Mouse (Mus musculus): ENCODE results near the gene Pkp4.

The Pkp4 gene

DNA sequence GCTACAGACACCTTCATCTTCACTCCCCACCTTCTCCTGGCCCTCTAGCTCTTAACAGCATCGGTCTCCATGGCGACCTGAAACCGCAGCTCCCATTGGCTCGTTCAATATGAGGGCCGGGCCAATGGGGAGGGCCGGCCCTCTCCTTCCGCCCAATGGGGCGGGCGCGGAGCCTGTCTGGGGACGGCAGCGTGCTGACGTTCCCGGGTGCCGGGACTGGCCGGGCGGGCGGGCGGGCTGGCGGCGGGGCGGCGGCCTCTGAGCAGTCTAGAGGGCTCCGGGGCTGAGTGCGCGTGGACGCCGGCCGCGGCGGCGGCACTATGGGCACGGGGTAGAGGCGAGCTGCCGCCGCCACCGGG, at the start of gene Pkp4, which contains the start of gene Ccdc148:
Pkp4 (plus strand) TSS at position 246 of the 359 bp plus-strand sequence.
Ccdc148 (minus strand) TSS at position 79 of the 359 bp plus-strand sequence.
- peak; percentile 82 for DNase-seq (ENCODE audit: low spot score)

DNA sequence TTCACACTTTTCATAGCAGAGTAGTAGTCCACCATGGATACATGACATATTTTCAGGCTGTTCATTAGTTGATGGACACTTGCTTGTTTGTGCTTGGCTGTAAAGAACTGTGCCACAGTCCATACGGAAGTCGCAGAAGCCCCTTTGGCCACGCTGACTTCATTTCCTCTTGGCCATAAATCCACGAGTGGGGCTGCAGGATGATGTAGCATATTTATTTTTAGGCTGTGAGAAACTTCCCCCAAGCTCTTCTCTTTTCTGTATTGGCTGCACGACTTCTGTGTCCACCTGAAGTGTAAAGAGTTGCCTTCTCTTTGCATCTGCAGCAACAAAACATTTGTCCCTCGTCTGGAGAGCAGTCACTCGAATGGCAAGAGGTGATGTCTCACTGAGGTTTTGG, 31.6 kb upstream of the Pkp4 start:
- DNase-seq (ENCODE audit: low spot score) = no peak

DNA sequence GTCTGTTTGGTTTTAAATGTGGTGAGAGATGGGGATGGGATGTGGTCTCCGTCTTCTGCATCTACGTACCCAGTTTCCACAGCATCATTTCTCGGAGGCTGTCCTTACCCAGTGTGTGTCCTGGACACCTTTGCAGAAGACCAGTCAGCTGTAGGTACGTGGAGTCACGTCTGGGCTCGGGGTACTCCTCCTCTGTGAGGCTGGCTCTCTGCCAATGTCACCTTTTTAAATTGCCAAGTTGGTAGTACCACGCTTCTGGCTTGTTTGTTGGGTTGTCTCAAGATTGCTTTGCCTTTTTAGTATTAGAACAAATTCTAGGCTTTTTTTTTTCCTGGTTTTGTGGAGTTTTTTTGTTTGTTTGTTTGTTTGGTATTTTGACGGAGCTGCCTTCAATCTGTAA, 30.8 kb upstream of the Pkp4 start:
- DNase-seq (ENCODE audit: low spot score) = no peak

DNA sequence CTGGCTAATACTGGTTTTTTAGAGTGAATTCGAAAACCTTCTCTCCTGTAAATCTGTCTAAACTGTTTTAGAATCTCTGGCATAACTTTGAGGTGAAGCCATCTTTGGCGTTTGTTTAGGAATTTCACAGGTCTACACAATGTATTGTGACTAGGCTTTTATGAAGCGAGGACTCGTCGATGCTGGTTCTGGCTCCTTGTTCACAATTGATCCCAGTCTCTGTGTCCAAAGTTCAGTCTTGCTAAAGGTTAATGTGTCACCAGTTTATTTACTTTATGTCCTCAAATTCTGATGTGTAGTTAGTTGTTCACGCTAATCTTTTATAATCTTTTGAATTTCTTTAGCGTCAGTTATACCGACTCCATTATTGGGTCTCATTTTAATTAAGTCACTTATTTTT, 29.6 kb upstream of the Pkp4 start:
- DNase-seq (ENCODE audit: low spot score) = no peak

DNA sequence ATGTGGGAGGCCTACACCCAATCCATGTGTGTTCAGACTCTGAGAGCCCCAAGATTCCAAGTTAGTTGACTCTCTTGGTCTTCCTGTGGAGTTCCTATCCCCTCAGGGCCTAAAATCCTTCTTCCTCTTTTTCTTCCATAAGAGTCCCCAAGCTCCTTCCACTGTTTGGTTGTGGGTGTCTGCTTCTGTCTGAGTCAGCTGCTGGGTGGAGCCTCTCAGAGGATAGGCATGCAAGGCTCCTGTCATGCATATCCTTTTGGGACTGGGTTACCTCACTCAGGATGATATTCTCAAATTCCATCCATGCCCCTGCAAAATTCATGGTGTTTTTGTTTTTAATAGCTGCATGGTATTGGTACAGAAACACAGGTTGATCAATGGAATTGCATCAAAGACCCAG, 5.2 kb upstream of the Pkp4 start:
- no peak for DNase-seq (ENCODE audit: low spot score)

DNA sequence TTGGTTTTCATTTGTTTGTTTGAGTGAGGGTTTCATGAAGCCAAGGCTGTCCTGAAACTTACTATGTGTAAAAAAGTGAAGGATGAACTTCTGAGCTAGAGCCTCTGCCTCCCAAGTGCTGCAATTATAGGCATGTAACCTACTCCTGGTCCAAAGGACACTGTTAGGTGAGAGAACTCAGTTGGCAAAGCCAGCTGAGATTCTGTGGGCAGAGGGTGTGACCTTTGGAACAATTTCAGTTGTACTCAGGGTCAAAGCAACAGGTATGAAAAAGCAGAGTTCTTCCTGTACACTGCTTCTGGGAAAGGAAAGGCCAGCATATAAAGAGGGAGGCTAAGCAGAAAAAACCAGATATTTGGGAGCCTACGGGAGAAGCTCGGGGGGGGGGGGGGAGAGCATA, 2.5 kb upstream of the Pkp4 start:
- no peak for DNase-seq (ENCODE audit: low spot score)

DNA sequence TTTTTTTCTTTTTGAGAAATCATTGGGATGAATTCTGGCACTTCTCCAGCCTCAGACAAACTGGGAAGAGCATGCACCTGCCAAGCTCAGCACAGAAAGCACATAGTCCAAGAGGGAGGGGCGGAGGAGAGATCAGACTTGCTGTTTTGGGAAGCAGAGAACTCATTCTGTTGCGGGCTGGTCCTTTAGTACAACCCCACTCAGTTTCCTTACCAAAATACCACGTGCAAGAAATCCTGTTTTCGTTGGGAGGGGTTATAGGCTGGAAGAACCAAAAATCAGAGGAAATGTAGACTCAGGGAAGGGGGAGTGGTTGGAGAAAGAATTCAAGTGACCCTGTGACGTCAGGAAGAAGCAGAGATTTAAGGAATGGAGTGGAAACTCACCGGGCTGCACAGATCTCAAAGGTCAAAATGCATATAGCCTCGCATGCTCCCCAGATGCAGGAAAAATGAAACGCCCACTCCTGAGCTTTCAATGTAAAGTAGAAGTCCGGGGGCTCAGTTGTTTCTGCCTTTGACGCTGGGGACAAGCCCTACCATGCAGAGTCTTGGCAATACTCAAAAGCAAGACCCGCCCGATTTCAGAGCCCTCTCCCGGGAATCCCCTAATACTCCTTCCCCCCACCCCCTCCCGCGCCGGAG, 567 bp upstream of the Pkp4 start:
- DNase-seq (ENCODE audit: low spot score) = no peak

DNA sequence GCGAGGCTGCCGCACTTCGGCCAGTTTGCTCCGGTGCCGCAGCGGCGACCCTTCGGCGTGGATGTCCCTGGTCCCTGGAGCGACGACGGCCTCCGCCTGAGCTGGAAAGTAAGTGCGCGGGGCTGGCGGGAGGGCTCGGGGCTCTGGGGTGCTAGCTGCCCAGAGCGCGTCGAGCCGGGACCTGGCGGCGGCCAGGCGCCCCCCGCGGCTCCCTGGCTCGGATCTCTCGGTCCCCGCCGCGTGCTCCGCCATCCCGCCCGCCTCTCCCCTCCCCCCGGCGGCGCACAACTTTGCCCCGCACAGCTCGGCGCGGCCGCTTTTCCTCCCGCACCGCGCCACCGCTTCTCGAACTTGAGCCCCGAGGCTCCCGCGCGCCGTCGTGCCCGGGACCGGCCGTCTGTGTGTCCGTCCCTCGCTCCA, 381 bp downstream of the Pkp4 start:
- peak; percentile 6 for DNase-seq (ENCODE audit: low spot score)

DNA sequence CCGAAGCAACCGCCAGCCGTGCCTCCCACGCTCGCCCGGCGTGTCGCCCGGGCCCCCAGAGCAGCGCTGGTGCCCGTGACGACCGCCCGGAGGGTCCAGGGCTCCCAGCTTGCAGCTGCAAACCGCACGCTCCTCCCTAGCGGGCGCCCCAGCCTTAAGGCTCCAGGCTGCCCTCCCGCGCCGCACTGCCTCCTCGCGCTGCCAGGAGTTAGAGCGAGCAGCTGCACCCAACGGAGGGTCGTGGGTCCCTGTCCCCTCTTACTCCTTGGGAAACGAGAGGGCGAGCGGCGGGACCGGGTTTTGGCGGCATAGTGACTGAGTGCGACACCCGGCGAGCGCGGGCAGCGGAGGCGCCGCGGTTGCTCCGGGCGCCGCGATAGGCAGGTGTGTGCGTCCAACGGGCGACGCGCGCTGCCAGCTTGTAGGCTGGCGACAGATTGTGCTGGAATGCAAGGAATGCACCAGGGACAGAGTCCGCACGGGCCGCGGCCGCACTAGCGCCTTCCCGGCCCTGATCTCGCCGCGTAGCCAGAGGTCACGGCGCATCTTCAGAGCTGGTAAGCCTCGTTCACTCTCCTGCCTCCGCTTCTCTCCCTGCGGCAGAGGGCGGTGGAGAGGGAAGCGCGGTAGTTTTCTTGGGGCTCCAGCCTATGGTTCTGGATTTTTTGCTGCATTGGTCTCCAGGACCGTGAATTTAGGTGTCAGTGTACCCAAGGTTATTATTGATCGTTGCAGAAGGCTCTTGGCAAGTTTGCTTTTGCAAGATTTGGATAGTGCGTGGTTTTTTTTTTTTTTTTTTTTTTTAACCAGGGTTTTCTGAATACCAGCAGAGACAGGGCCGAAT, 1.0 kb downstream of the Pkp4 start:
- peak; percentile 41 for DNase-seq (ENCODE audit: low spot score)

DNA sequence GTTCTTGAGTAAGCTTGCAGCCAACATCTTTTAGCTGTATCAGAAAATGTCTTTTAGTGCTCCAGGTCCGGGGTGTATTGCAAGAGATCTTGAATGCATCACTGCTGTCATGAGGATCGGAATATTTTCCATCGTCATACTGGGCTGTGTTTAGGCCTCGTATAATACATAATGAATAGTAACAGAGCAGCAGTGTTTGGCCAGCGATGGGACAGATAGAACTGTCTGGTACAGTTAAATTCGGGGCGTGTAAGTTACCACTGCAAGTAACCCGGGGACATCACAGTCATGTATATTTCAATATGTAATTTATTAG, 1.6 kb downstream of the Pkp4 start:
- DNase-seq (ENCODE audit: low spot score) = no peak

DNA sequence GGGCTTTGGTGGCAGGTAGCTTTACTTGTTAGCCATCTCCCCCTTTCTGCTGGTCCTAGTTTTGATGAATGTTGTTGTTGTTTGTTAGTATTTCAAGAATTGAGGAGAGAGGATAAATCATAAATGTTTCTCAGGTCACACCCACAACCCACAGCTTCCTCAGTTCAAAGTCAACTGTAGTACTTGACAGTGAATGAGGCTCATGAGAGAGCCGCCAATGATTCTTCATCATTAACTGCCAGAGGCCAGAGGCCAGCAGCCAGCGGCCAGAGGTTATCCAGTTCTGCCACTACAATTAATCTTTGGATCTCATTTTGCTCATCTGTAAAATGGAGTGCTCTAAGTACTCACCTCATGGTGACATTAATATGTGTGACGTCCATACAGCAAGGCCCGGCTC, 6.3 kb downstream of the Pkp4 start:
- no peak for DNase-seq (ENCODE audit: low spot score)

DNA sequence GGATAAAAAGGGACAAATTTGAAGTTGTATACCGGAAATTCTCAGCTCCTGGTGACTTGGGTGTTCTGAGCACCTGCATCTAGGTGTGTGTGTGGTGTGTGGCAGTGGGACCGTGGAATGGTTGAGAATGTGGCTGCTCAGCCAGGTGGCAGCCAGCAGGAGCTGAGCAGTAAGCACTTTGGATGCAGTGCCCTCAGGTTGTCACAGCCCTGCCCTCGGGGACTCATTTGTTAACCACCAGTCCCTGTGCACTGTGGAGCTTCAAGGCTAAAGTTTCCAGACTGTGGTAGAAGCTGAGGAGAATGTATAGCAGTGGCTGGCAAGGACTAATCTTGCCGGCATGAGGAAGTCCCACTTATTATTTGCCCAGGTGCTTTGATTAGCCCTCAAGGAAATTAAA, 7.2 kb downstream of the Pkp4 start:
- no peak for DNase-seq (ENCODE audit: low spot score)

DNA sequence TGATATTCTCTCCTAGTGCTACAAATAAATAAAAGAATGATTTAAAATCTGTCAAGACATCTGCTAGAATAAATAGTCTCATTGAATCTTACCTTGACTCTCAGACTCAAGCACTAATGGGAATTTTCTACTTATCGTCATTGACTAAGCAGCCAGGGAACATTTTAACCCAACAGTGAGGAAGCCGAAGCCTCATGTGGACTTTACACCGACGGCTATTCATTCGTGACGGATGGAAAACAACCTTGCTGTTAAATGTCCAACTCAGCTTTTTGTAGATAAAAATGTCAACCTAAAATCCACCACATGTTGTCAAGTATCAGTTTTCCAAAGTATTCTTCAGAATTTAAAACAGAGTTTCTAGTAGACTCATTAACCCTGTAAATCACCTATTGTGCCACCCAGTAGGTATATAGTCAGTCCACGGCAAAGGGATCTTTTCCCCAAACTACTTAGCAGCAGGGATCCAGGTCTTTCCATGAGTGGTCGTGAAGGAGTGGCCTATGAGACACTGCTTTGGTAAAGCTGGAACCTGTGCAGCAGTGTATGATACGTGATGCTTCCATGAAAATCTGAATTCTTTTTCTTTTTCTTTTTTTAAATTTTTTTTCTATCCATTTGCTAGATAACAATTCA, 9.0 kb downstream of the Pkp4 start:
- no peak for DNase-seq (ENCODE audit: low spot score)

DNA sequence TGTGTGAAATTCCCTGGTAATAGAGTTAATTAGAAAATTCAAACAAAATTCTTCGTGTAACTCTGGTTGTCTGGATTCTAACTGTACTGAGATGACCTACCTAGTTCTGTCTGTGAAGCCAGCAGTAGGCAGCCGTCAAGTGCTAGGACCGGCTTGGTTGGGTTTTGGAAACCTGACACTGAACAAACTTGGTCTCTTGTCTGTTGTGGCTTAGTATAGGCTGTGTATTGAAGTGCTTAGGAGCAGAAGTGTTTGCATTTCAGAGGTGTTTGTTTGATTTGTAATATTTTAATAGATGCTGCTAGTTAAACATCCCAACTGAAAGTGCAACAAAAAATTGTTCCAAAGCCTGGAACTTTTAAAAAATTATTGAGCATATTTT, 9.5 kb downstream of the Pkp4 start:
- no peak for DNase-seq (ENCODE audit: low spot score)

DNA sequence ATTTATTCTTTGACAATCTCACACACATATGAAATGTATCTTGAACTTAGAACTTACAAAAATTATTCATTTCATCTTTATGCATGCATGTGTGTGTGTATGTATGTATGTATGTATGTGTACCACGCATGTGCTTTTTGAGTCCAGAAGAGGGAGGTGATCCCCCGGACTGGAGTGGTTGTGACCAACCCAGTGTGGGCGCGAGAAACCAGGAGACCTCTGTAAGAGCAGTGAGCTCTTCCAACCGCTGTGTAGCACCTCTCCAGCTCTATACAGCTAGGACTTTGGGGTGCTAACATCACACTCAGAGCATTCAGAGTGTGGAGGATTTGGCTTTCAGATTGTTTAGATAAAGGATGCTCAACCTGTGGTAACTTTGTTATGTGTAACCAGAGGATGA, 9.9 kb downstream of the Pkp4 start:
- DNase-seq (ENCODE audit: low spot score) = no peak

DNA sequence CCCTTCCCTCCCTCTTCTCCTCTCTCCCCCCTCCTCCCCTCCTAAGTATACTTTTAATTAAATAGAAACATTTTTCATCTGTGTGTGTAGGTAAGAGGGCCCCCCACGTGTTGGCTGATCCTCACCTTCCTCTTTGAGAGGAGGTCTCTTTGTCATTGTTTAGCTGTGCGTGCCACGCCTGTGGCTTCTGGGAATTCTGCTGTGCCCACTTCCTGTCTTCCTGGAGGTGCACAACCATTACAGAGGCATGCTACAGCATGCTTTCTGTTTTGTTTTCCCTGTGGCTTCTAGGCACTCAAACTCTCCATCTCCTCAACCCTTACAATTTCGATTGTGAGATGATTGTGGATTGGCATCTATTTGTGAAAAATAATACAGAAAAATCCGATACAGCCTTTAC, 10.9 kb downstream of the Pkp4 start:
- no peak for DNase-seq (ENCODE audit: low spot score)

DNA sequence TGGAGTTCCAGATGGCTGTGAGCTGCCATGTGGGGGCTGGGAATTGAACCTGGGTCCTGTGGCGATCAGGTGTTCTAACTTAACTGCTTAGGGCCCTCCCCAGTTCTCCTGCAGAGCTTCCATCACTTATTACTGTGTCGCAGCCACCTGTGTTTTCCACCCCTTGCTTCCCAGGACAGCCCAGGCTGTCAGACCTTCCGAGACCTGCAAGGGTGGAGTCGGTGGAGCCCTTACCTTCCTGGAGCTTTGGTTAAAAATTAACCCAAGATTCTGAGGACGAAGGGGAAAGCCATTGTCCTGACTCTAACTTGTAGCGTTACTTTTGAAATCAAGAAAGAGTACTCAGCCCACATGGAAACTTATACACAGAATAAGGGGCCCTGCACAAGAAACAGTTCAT, 15.3 kb downstream of the Pkp4 start:
- no peak for DNase-seq (ENCODE audit: low spot score)

DNA sequence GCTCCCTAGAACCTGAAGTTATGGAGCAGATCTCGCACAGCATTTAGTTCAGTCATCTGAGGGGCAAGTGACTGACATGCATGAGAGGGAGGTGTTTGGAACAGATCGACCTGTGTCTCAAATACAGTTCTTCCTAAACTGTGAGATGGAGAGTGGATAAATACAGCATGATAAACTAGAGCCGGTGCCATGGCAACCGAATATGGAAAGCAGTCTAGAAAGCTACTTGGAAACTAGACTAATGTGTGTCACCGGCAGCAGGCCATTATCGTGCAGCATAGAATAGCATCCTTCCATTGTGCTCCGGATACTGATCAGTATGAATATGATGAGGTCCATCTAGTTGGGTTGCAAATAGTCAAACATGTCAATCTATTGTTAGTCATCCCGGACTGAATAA, 17.5 kb downstream of the Pkp4 start:
- DNase-seq (ENCODE audit: low spot score) = no peak

DNA sequence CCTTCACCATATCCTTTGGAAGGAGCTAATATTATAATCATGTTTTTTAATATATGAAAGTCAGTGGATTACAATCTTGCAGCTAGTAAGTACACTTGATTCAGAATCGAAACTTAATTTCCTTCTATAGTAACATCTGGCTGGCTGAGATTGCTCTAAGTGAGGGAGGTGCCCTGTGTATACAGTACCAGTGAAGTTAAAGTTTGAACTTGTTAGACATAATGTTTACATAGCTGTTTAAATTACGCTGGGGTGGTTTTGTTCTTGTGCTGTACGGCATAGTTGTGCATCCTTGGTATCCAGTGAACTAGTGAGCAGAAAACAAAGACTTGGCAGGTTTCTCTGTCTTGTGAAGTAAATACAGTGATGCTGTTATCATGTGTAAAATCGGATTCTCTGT, 18.3 kb downstream of the Pkp4 start:
- no peak for DNase-seq (ENCODE audit: low spot score)

DNA sequence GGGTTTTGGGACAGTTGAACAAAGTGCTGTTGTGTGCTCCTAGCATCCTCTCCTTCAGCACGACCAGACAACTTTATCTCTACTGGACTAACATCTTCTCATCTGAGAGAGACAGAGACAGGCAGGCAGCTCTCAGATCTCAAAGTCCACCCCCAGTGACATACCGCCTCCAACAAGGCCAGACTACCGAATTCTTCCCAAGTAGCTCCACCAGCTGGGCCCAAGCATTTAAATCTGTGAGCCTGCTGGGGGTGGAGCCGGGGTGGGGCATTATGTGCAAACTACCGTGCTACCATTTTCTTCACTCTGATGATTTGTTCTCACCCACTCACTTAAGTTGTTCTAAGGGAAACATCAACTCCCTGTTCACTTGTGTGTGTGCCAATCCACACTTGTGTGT, 18.8 kb downstream of the Pkp4 start:
- DNase-seq (ENCODE audit: low spot score) = no peak

DNA sequence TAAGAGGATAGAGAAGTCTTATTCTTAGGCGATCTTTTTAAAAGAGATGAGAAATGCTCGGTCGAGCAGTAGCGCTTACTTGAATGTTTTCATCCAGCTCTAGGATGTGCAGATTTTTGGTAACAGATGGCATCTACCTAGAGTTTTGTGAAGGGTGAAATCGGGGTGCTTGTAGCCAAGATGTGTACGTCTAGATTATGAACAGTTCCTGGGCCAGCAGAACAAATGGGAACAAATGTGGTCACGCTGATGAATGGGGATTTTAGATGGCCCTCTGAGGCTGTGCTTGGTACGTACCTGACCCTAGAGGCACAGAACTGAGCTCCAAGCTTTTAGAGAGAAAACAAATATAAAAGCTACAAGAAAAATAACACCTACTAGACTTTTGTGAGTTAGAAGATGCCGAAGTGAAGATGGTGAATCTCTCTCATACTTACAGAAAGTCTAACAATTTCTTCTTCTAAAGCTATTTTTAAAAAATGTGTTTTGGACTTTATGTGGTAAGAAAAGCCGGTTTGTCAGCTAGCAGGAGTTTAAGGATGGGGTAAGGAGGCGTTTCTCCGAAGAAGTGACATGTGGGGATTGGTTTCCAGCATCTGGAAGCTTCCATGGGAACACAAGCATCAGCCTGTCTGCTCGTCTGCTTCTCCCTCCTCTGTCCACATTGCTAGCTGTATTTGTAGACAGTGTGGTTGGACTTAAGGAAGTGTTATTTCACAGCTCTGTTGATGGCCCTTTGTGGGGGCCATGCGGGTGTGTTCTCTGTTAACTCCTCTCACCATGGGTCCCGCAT, 20.9 kb downstream of the Pkp4 start:
- DNase-seq (ENCODE audit: low spot score) = no peak

DNA sequence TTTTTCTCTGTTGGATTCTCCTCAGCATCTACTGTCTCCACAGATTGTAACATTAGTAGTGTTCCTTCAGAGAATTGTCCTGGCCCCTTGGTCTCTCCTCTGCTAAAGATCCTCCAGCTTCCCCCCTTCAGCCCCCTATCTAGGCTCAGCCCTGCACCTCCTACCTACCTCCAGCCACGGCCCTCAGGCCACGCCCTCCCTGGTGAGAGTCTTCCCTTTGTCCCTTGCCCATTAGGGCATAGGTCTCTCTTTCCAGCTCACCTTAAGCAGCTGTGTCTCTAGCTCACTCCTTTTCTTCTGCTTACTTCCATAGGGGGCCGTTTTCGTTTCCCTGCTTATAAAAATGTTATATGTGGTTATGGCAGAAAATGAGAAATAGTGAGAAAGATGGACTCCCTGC, 22.9 kb downstream of the Pkp4 start:
- no peak for DNase-seq (ENCODE audit: low spot score)
